In genomic region chr10:111834925-111835823, GRCm38 (mm10) we compare ENCODE assay signal across 11 mouse cellular contexts.
DNase-seq lines count a peak whose midpoint lies in the region; ATAC-seq and TF ChIP-seq lines count a peak whose summit lies in the region.
"Had no signal": no experiment of that assay in that cellular context is flagged by ENCODE, and none has a peak within 500 bp of the region (broad histone marks: within the 10 kb centered on the region; RNA-seq: fewer than 3 reads in every experiment).

No protein-coding gene starts in this region.

- H3K4me3 ChIP-seq in gastrocnemius, adult 2 months, result no peak overlapping the region
- no peak overlapping the region for H3K4me3 ChIP-seq in lung, embryonic 16.5 days (ENCODE audit: low read length)
- H3K4me3 ChIP-seq: limb, embryonic 15.5 days had no signal

- no peak overlapping the region for H3K9ac ChIP-seq in lung, embryonic 16.5 days (ENCODE audit: low read length)
- H3K9ac ChIP-seq: limb, embryonic 15.5 days had no signal

- H3K36me3 ChIP-seq in lung, embryonic 16.5 days (ENCODE audit: control insufficient read depth, insufficient read depth, low read length), result no peaks in the 10 kb centered on the region
- H3K36me3 ChIP-seq: limb, embryonic 15.5 days had no signal

- peak overlapping the region; percentile 46 for H3K27ac ChIP-seq in gastrocnemius, adult 2 months
- H3K27ac ChIP-seq in lung, embryonic 16.5 days (ENCODE audit: low read length), result peak overlapping the region; percentile 40; the same call in 1 of the 2 replicates
- H3K27ac ChIP-seq: limb, embryonic 15.5 days had no signal

- no peak overlapping the region for H3K4me2 ChIP-seq in lung, embryonic 16.5 days (ENCODE audit: low read depth, low read length)
- H3K4me2 ChIP-seq: limb, embryonic 15.5 days had no signal

- 33% methylated on average over 11 of the region's 11 CpGs for WGBS in lung, embryonic 16.5 days

- H3K9me3 ChIP-seq in lung, embryonic 16.5 days (ENCODE audit: control insufficient read depth, low read length), result no peaks in the 10 kb centered on the region
- H3K9me3 ChIP-seq: limb, embryonic 15.5 days had no signal

- H3K4me1 ChIP-seq in lung, embryonic 16.5 days (replicated peaks; ENCODE audit: control insufficient read depth, insufficient read depth, low read length), result peaks cover 16% of the 10 kb centered on the region

- no peaks in the 10 kb centered on the region for H3K27me3 ChIP-seq in lung, embryonic 16.5 days (ENCODE audit: control insufficient read depth, insufficient read depth, low read depth, low read length)
- H3K27me3 ChIP-seq: CH12.LX; limb, embryonic 15.5 days had no signal

- DNase-seq in gastrocnemius, adult 2 months, result peak; percentile 68
- no peak for DNase-seq in gastrocnemius, postnatal 4 days (ENCODE audit: low spot score in 2 of 2)
- peak; percentile 9 for DNase-seq in adrenal gland, postnatal 25 days
- DNase-seq in heart, postnatal 36 days, result peak; percentile 17 to 40
- no peak for DNase-seq in urinary bladder, postnatal 25 days (ENCODE audit: low spot score)
- DNase-seq in frontal cortex, postnatal 25 days (ENCODE audit: low spot score in 2 of 2), result no peak
- DNase-seq in layer of hippocampus, postnatal 25 days (ENCODE audit: extremely low spot score in 1 of 2, low spot score in 1 of 2), result no peak
- DNase-seq: right cerebral cortex, postnatal 4 days had no signal

- intact Hi-C loops in gastrocnemius, adult 2 months (cut with DNase I), result loop anchor here (10.0 kb wide), 1 partner anchor 90 kb away; no protein-coding TSS in a partner anchor
- intact Hi-C loops in heart, postnatal 36 days (cut with DNase I), result no loop called here

- TF ChIP-seq CTCF in gastrocnemius, adult 2 months (IDR thresholded peaks at IDR 0.05), result no peak

- ATAC-seq in lung, embryonic 16.5 days (ENCODE audit: low read depth), result peak; percentile 81

Comparison
In these comparisons a context has a peak if more than half of its experiments do, and no peak if none do; other contexts are left out.
1. DNase-seq: peak in gastrocnemius, adult 2 months (single experiment), adrenal gland, postnatal 25 days (single experiment) and heart, postnatal 36 days (2 of 2); none in gastrocnemius, postnatal 4 days (0 of 2), urinary bladder, postnatal 25 days (single experiment), frontal cortex, postnatal 25 days (0 of 2) and layer of hippocampus, postnatal 25 days (0 of 2).